Mouse (Mus musculus): ENCODE results near the gene Adprm. TPM values are rescaled to one million over a fixed set of nuclear protein-coding genes. Genes with fewer than 3 reads are reported as not detected.

Gene Adprm
- polyA plus RNA-seq, 1 experiment from 2014 or later: 31.3 TPM

- DNase-seq (no peak), ATAC-seq (ENCODE audit: insufficient read depth) (no peak)
- no peak overlapping the region for H3K27ac ChIP-seq (ENCODE audit: low read depth)
- H3K9me3 ChIP-seq (ENCODE audit: low read depth, low read length): no peaks in the 10 kb centered on the region
- H3K9ac ChIP-seq: no peak overlapping the region
- H3K4me3 ChIP-seq (ENCODE audit: low read depth, low read length): no peak overlapping the region
- H3K4me1 ChIP-seq (ENCODE audit: insufficient read depth): peaks cover 10% of the 10 kb centered on the region
- H3K27me3 ChIP-seq (ENCODE audit: insufficient read depth, low read length): no peaks in the 10 kb centered on the region
- TF ChIP-seq CTCF (IDR thresholded peaks at IDR 0.05; ENCODE audit: low read depth): no peak
- H3K4me2 ChIP-seq: no peak overlapping the region
- no peaks in the 10 kb centered on the region for H3K36me3 ChIP-seq (ENCODE audit: insufficient read depth)
- WGBS: 79% methylated on average over 4 of the region's 4 CpGs
Observed at GRCm38 (mm10) chr11:67000671-67001070, 51.7 kb downstream of the Adprm start.

GRCm38 (mm10) chr11:66998467-66999403, 53.7 kb downstream of the Adprm start:
- Histone ChIP-seq H3K27me3 (ENCODE audit: insufficient read depth, low read length) (no peaks in the 10 kb centered on the region), H3K9ac (no peak overlapping the region), H3K4me1 (ENCODE audit: insufficient read depth) (peaks cover 10% of the 10 kb centered on the region), H3K36me3 (ENCODE audit: insufficient read depth) (no peaks in the 10 kb centered on the region), H3K9me3 (ENCODE audit: low read depth, low read length) (no peaks in the 10 kb centered on the region), H3K4me2 (no peak overlapping the region), H3K27ac (ENCODE audit: low read depth) (peak overlapping the region; percentile 63; the same call in 1 of the 2 replicates), H3K4me3 (ENCODE audit: low read depth, low read length) (no peak overlapping the region)
- WGBS: 46% methylated on average over 14 of the region's 14 CpGs
- ATAC-seq (ENCODE audit: insufficient read depth) (peak; percentile 75), DNase-seq (peak; percentile 79)
- TF ChIP-seq CTCF (IDR thresholded peaks at IDR 0.05; ENCODE audit: low read depth): no peak

- Histone ChIP-seq H3K36me3 (ENCODE audit: insufficient read depth) (no peaks in the 10 kb centered on the region), H3K9ac (no peak overlapping the region), H3K9me3 (ENCODE audit: low read depth, low read length) (no peaks in the 10 kb centered on the region), H3K4me2 (no peak overlapping the region), H3K4me1 (ENCODE audit: insufficient read depth) (peaks cover 10% of the 10 kb centered on the region), H3K27ac (ENCODE audit: low read depth) (no peak overlapping the region), H3K4me3 (ENCODE audit: low read depth, low read length) (no peak overlapping the region), H3K27me3 (ENCODE audit: insufficient read depth, low read length) (no peaks in the 10 kb centered on the region)
- DNase-seq (no peak), ATAC-seq (ENCODE audit: insufficient read depth) (no peak)
- WGBS: 72% methylated on average over 4 of the region's 4 CpGs
- no peak for TF ChIP-seq CTCF (IDR thresholded peaks at IDR 0.05; ENCODE audit: low read depth)
Observed at GRCm38 (mm10) chr11:66996446-66996845, 55.9 kb downstream of the Adprm start.

- 10% methylated on average over 1 of the region's 1 CpGs for WGBS
Observed at GRCm38 (mm10) chr11:66993674-66994073, 58.7 kb downstream of the Adprm start.

GRCm38 (mm10) chr11:66992150-66992549, 60.2 kb downstream of the Adprm start:
- WGBS: 74% methylated on average over 2 of the region's 2 CpGs
- H3K4me1 ChIP-seq (ENCODE audit: insufficient read depth): no peaks in the 10 kb centered on the region
- H3K27ac ChIP-seq (ENCODE audit: low read depth): no peak overlapping the region
- TF ChIP-seq CTCF (IDR thresholded peaks at IDR 0.05; ENCODE audit: low read depth): no peak
- no peak overlapping the region for H3K4me2 ChIP-seq
- H3K36me3 ChIP-seq (ENCODE audit: insufficient read depth): no peaks in the 10 kb centered on the region
- H3K27me3 ChIP-seq (ENCODE audit: insufficient read depth, low read length): no peaks in the 10 kb centered on the region
- H3K9me3 ChIP-seq (ENCODE audit: low read depth, low read length): no peaks in the 10 kb centered on the region
- ATAC-seq (ENCODE audit: insufficient read depth) (no peak), DNase-seq (no peak)
- no peak overlapping the region for H3K4me3 ChIP-seq (ENCODE audit: low read depth, low read length)
- H3K9ac ChIP-seq: no peak overlapping the region

More at GRCm38 (mm10) chr11:66993674-66994073, 58.7 kb downstream of the Adprm start:
- no peak for TF ChIP-seq CTCF (IDR thresholded peaks at IDR 0.05; ENCODE audit: low read depth)
- no peak overlapping the region for H3K27ac ChIP-seq (ENCODE audit: low read depth)
- peak; percentile 10 for DNase-seq
- no peak overlapping the region for H3K9ac ChIP-seq
- no peak for ATAC-seq (ENCODE audit: insufficient read depth)
- H3K4me3 ChIP-seq (ENCODE audit: low read depth, low read length): no peak overlapping the region
- no peaks in the 10 kb centered on the region for H3K9me3 ChIP-seq (ENCODE audit: low read depth, low read length)
- no peaks in the 10 kb centered on the region for H3K27me3 ChIP-seq (ENCODE audit: insufficient read depth, low read length)
- H3K36me3 ChIP-seq (ENCODE audit: insufficient read depth): no peaks in the 10 kb centered on the region
- H3K4me1 ChIP-seq (ENCODE audit: insufficient read depth): peaks cover 7% of the 10 kb centered on the region
- no peak overlapping the region for H3K4me2 ChIP-seq

Small RNA genes lying within 50 kb of the gene (microRNA-seq; reads per million reads assigned to microRNA genes)
- gene Mir6923 (ENCODE audit: borderline number of aligned reads): not detected

Other genes with a start within 250 kb of the Adprm start
- gene Pirt, start 140.6 kb downstream of the Adprm start, polyA plus RNA-seq (2014; fragmentation: Nextera tagmentation; extraction: Ambion mirVana): 0.29 and 0.55 TPM in 2 replicates
- gene Tmem238l, start 96.0 kb downstream of the Adprm start, polyA plus RNA-seq (2014; fragmentation: Nextera tagmentation; extraction: Ambion mirVana): not detected in 2 replicates
- 1.8 TPM in 2 replicates for gene Tmem220, start 27.4 kb downstream of the Adprm start, polyA plus RNA-seq (2014; fragmentation: Nextera tagmentation; extraction: Ambion mirVana)
- 18.8 and 20.3 TPM in 2 replicates for gene Sco1, start 76 bp upstream of the Adprm start, polyA plus RNA-seq (2014; fragmentation: Nextera tagmentation; extraction: Ambion mirVana)
- 0.05 and 0.17 TPM in 2 replicates for gene Myh3, start 25.7 kb upstream of the Adprm start, polyA plus RNA-seq (2014; fragmentation: Nextera tagmentation; extraction: Ambion mirVana)
- not detected in 2 replicates for gene Myh2, start 118.4 kb upstream of the Adprm start, polyA plus RNA-seq (2014; fragmentation: Nextera tagmentation; extraction: Ambion mirVana)
- not detected in 2 replicates for gene Myh1, start 147.5 kb upstream of the Adprm start, polyA plus RNA-seq (2014; fragmentation: Nextera tagmentation; extraction: Ambion mirVana)
- 0.03 TPM in 1 of 2 replicates, not detected in the other for gene Myh4, start 185.4 kb upstream of the Adprm start, polyA plus RNA-seq (2014; fragmentation: Nextera tagmentation; extraction: Ambion mirVana)
- 0.22 and 0.28 TPM in 2 replicates for gene Myh8, start 224.5 kb upstream of the Adprm start, polyA plus RNA-seq (2014; fragmentation: Nextera tagmentation; extraction: Ambion mirVana)